Mouse (Mus musculus): ENCODE data around the gene Samd4b. TPM values are rescaled to one million over a fixed set of nuclear protein-coding genes. Genes with fewer than 3 reads are reported as not detected.
A peak's percentile ranks its signal among the peaks of the same experiment; 100 is the strongest.
"Not testable (repeated sequence)": the region's sequence is repeated elsewhere in the genome, so short reads cannot be mapped to it uniquely, and the experiment has no call there.

The Samd4b gene
- total and polyA plus RNA-seq, 2 experiments from 2014 or later: 19.2 to 56.0 TPM

DNA sequence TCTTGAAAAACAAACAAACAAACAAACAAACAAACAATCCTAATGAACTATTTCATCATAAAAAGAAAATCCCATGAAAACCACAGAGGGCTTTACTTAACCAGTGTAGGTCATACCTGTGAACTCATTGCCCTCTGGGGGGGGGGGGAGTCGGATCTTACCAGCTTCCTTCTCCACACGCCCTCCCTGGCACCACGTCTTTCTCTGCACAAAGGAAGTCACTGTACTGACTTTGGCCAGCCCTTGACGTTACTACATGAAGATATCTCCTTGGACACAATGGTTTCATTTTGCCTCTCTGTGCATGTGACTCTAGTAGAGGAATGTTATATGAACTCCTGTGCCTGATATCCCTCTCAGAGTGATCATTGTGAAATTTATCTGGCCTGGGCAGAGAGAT lies 36.2 kb upstream of the Samd4b start:
- Histone ChIP-seq H3K27ac (ENCODE audit: low read depth, low read length) (no peak overlapping the region), H3K36me3 (ENCODE audit: insufficient read depth, low read length) (no peaks in the 10 kb centered on the region), H3K4me3 (ENCODE audit: low read depth, low read length) (no peak overlapping the region), H3K4me1 (ENCODE audit: insufficient read depth, low read length) (peaks cover 5% of the 10 kb centered on the region; the same call in 1 of the 2 replicates), H3K4me2 (ENCODE audit: low read depth, low read length, poor library complexity, severe bottlenecking) (no peak overlapping the region), H3K27me3 (ENCODE audit: insufficient read depth, low read length) (peaks cover 19% of the 10 kb centered on the region), H3K9ac (replicated peaks; ENCODE audit: low read length, poor library complexity, severe bottlenecking) (no peak overlapping the region), H3K9me3 (ENCODE audit: low read length) (0 out of 2 replicates have a peak, but pooled peaks cover 3% of the 10 kb centered on the region)
- no peak for DNase-seq (ENCODE audit: low spot score)
- WGBS: 78% methylated on average over 3 of the region's 4 CpGs
- no peak for TF ChIP-seq CTCF (IDR thresholded peaks at IDR 0.05)
- ATAC-seq (ENCODE audit: low FRiP score): no peak

DNA sequence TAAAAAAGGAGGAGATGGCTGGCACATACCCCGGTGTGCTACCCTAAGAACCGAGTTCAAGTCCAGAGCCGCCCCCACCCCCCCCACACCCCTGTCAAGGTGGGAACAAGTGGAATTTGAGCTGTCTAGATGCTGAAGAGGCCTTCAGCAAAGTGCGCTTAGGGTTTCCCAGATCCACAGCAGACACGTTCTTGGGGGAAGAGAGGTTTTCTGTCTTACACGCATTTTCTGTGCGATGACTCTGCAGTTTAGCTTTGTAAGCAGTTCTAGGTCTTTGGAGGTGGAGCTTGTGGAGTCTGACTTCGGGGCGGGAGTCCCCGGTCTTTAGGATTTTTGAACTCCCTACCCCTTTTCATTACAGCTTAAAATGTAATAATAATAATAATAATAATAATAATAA lies 33.1 kb upstream of the Samd4b start, which contains the start of gene Acp7:
TSS of gene Acp7 (minus strand) at position 260 of the 400 bp plus-strand sequence.
- TF ChIP-seq CTCF (IDR thresholded peaks at IDR 0.05): no peak
- DNase-seq (ENCODE audit: low spot score) (no peak), ATAC-seq (ENCODE audit: low FRiP score) (no peak)
- no peaks in the 10 kb centered on the region for H3K36me3 ChIP-seq (ENCODE audit: insufficient read depth, low read length)
- H3K27ac ChIP-seq (ENCODE audit: low read depth, low read length): no peak within 1 kb of the TSS
- peak within 1 kb of the TSS; percentile 37 for H3K4me3 ChIP-seq (ENCODE audit: low read depth, low read length)
- H3K9ac ChIP-seq (replicated peaks; ENCODE audit: low read length, poor library complexity, severe bottlenecking): peak within 1 kb of the TSS; percentile 44; the same call in 1 of the 2 replicates
- H3K9me3 ChIP-seq (ENCODE audit: low read length): 0 out of 2 replicates have a peak, but pooled peaks cover 3% of the 10 kb centered on the region
- H3K4me1 ChIP-seq (ENCODE audit: insufficient read depth, low read length): peaks cover 5% of the 10 kb centered on the region; the same call in 1 of the 2 replicates
- 32% methylated on average over 10 of the region's 10 CpGs for WGBS
- peak within 1 kb of the TSS; percentile 65 for H3K4me2 ChIP-seq (ENCODE audit: low read depth, low read length, poor library complexity, severe bottlenecking)
- H3K27me3 ChIP-seq (ENCODE audit: insufficient read depth, low read length): peaks cover 21% of the 10 kb centered on the region

DNA sequence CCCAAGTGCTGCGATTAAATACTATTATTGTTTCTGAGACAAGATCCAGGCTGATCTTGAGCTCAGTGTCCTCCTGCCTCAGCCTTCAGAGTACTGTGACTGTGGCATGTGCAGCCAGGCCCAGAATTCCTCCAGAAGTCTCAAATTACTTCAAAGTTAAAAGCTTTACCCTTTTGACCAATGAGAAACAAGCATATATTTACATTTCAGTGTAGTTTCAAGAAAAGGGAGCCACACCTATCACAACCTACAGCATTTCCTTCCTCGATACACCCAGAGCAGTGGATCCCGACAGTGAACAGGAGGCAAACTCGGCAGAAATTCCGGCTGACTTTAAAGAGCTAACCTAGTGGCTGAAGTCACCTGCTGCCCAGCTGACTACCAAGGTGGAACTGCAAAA lies 26.8 kb upstream of the Samd4b start:
- no peak for ATAC-seq (ENCODE audit: low FRiP score)
- no peak overlapping the region for H3K27ac ChIP-seq (ENCODE audit: low read depth, low read length)
- no peaks in the 10 kb centered on the region for H3K4me1 ChIP-seq (ENCODE audit: insufficient read depth, low read length)
- peaks cover 9% of the 10 kb centered on the region for H3K27me3 ChIP-seq (ENCODE audit: insufficient read depth, low read length)
- no peak for TF ChIP-seq CTCF (IDR thresholded peaks at IDR 0.05)
- H3K36me3 ChIP-seq (ENCODE audit: insufficient read depth, low read length): no peaks in the 10 kb centered on the region
- DNase-seq (ENCODE audit: low spot score): no peak
- 83% methylated on average over 5 of the region's 5 CpGs for WGBS
- no peaks in the 10 kb centered on the region for H3K9me3 ChIP-seq (ENCODE audit: low read length)
- no peak overlapping the region for H3K4me2 ChIP-seq (ENCODE audit: low read depth, low read length, poor library complexity, severe bottlenecking)
- H3K4me3 ChIP-seq (ENCODE audit: low read depth, low read length): no peak overlapping the region
- no peak overlapping the region for H3K9ac ChIP-seq (replicated peaks; ENCODE audit: low read length, poor library complexity, severe bottlenecking)

DNA sequence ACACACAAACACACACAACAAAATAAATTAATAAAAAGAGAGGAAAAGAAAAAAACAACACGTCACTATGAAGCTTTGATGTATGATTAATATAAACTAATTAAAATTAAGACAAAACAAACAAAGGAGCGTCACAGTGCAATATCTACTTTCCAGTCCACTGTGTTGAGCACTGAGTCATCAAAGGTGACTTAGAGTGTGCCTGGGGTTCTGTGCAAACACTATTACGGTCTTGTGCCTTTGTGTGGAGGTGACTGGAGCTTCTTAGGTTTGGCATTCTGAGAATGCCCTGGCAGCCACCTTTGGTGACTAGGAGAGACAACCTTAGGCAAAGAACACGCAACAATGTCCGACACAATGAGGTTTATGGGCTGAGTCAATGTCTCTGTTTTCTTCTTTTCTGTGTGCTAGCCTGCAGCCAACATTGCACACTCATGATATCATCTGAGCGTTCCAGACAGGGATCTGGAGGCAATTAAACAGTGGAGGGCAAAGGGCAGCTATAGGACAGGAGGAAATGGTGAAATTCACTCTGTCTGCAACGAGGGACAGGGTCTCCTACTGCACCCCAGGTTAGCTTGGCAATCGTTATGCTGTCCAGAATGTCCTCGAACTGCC lies 21.3 kb upstream of the Samd4b start:
- 78% methylated on average over 9 of the region's 9 CpGs for WGBS
- no peak for TF ChIP-seq CTCF (IDR thresholded peaks at IDR 0.05)
- H3K36me3 ChIP-seq (ENCODE audit: insufficient read depth, low read length): no peaks in the 10 kb centered on the region
- no peak overlapping the region for H3K4me3 ChIP-seq (ENCODE audit: low read depth, low read length)
- no peak overlapping the region for H3K9ac ChIP-seq (replicated peaks; ENCODE audit: low read length, poor library complexity, severe bottlenecking)
- no peak for DNase-seq (ENCODE audit: low spot score)
- no peak overlapping the region for H3K4me2 ChIP-seq (ENCODE audit: low read depth, low read length, poor library complexity, severe bottlenecking)
- no peaks in the 10 kb centered on the region for H3K9me3 ChIP-seq (ENCODE audit: low read length)
- ATAC-seq (ENCODE audit: low FRiP score): no peak
- no peaks in the 10 kb centered on the region for H3K27me3 ChIP-seq (ENCODE audit: insufficient read depth, low read length)
- H3K27ac ChIP-seq (ENCODE audit: low read depth, low read length): no peak overlapping the region
- H3K4me1 ChIP-seq (ENCODE audit: insufficient read depth, low read length): no peaks in the 10 kb centered on the region

DNA sequence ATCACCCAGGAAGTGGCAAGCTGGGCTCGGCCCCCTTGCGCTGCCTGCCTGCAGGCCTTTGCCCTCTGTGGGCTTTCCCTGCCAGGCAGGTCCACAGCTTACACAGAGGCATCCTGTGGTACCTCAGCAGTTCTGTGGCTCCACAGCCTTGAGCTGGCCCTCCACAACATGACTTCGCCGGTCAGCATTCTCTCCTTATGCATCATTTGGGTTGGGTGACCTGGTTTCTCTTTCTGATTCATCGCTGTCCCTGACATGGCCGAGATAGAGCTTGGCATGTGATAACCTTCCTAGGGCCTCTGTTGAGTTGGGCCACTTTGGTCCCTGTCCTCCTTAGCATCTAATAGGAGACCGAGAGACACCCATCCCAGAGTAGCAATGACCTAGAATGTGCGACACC lies 8.0 kb upstream of the Samd4b start:
- 94% methylated on average over 8 of the region's 8 CpGs for WGBS
- H3K36me3 ChIP-seq (ENCODE audit: insufficient read depth, low read length): no peaks in the 10 kb centered on the region
- H3K4me2 ChIP-seq (ENCODE audit: low read depth, low read length, poor library complexity, severe bottlenecking): no peak overlapping the region
- H3K27me3 ChIP-seq (ENCODE audit: insufficient read depth, low read length): no peaks in the 10 kb centered on the region
- H3K4me1 ChIP-seq (ENCODE audit: insufficient read depth, low read length): no peaks in the 10 kb centered on the region
- no peaks in the 10 kb centered on the region for H3K9me3 ChIP-seq (ENCODE audit: low read length)
- DNase-seq (ENCODE audit: low spot score) (no peak), ATAC-seq (ENCODE audit: low FRiP score) (no peak)
- no peak overlapping the region for H3K4me3 ChIP-seq (ENCODE audit: low read depth, low read length)
- no peak for TF ChIP-seq CTCF (IDR thresholded peaks at IDR 0.05)
- H3K27ac ChIP-seq (ENCODE audit: low read depth, low read length): no peak overlapping the region
- H3K9ac ChIP-seq (replicated peaks; ENCODE audit: low read length, poor library complexity, severe bottlenecking): no peak overlapping the region

DNA sequence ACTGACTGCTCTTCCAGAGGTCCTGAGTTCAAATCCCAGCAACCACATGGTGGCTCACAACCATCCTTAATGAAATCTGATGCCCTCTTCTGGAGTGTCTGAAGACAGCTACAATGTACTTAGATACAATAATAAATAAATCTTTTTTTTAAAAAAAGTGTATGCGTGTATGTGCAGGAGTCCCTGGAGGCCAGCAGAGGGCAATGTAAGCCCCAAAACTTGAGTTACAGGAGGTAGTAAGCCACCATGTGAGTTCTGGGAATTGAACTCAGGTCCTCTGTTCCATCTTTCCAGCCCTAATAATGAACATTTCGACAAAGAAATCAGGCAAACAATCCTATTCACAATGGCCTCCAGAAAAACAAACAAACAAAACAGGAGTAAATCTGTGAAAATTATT lies 5.8 kb upstream of the Samd4b start:
- TF ChIP-seq CTCF (IDR thresholded peaks at IDR 0.05): peak; percentile 35; the same call in 1 of the 2 replicates
- DNase-seq (ENCODE audit: low spot score); H3K27ac ChIP-seq (ENCODE audit: low read depth, low read length); H3K9me3 ChIP-seq (ENCODE audit: low read length); H3K4me2 ChIP-seq (ENCODE audit: low read depth, low read length, poor library complexity, severe bottlenecking); H3K4me1 ChIP-seq (ENCODE audit: insufficient read depth, low read length); H3K9ac ChIP-seq (replicated peaks; ENCODE audit: low read length, poor library complexity, severe bottlenecking); H3K27me3 ChIP-seq (ENCODE audit: insufficient read depth, low read length); ATAC-seq (ENCODE audit: low FRiP score); H3K4me3 ChIP-seq (ENCODE audit: low read depth, low read length); H3K36me3 ChIP-seq (ENCODE audit: insufficient read depth, low read length): not testable (repeated sequence)
- 78% methylated on average over 2 of the region's 2 CpGs for WGBS

All from midbrain, postnatal 0 days (tissue).